Mouse (Mus musculus) kidney, adult 2 months (tissue): ENCODE data around the gene Enthd1. TPM values are rescaled to one million over a fixed set of nuclear protein-coding genes. Genes with fewer than 3 reads are reported as not detected.

ENCODE experiments used
- DNase-seq: peaks from one replicate; pipeline ENCODE4 v3.0.0; 2021
- H3K27ac ChIP-seq: fragments of 200-500 bp; 2 replicates; pipeline ENCODE4 v1.5.1; 2012; ENCODE audit warnings: low read depth, low read length, control low read depth, inconsistent platforms; ENCODE audit not compliant: insufficient read depth
- H3K27me3 ChIP-seq: fragments of 200-500 bp; replicated peaks from 2 replicates; pipeline ENCODE4 v1.6.1; 2012; ENCODE audit warnings: mild to moderate bottlenecking, moderate library complexity, low read length, inconsistent platforms; ENCODE audit not compliant: control insufficient read depth, insufficient read depth
- H3K36me3 ChIP-seq: fragments of 200-500 bp; 2 replicates; pipeline ENCODE4 v1.6.1; 2012; ENCODE audit warnings: mild to moderate bottlenecking, moderate library complexity, low read length, inconsistent platforms; ENCODE audit not compliant: control insufficient read depth, insufficient read depth
- H3K4me1 ChIP-seq: fragments of 200-500 bp; 2 replicates; pipeline ENCODE4 v1.6.1; 2011; ENCODE audit warnings: low read length; ENCODE audit not compliant: control insufficient read depth, insufficient read depth
- H3K4me3 ChIP-seq: fragments of 200-500 bp; 2 replicates; pipeline ENCODE4 v1.5.1; 2011; ENCODE audit warnings: mild to moderate bottlenecking, low read depth, low read length, control low read depth; ENCODE audit not compliant: insufficient read depth
- CTCF ChIP-seq: fragments of 200-500 bp; conservative IDR thresholded peaks from 2 replicates; pipeline ENCODE4 v1.5.1; 2011; ENCODE audit warnings: low read depth, mild to moderate bottlenecking, control low read depth, low read length, moderate library complexity, mixed read lengths; ENCODE audit not compliant: insufficient read depth, insufficient read length
- POLR2A ChIP-seq: fragments of 200-500 bp; IDR thresholded peaks from one replicate; pipeline ENCODE4 v1.6.1; 2011; ENCODE audit warnings: low read depth, low read length, control low read depth
- WGBS: fragments of 180-500 bp; shearing (Covaris S2); methylation state at CpG from one replicate; pipeline ENCODE4 v1.1.7; 2018; 5-methylcytosine and 5-hydroxymethylcytosine counted together
- polyA plus RNA-seq: library from polyadenylated mRNA; depleted of rRNA; stranded (reverse); fragments of >200 nt; gene quantifications from 2 replicates; pipeline ENCODE4 v1.2.3, GENCODE M21; 2012

The Enthd1 gene
- polyA plus RNA-seq, 1 experiment: not detected

- Histone ChIP-seq H3K4me1 (no peaks in the 10 kb centered on the region), H3K36me3 (no peaks in the 10 kb centered on the region), H3K27ac (no peak overlapping the region), H3K4me3 (no peak overlapping the region), H3K27me3 (no peaks in the 10 kb centered on the region)
- 76% methylated on average over 11 of the region's 11 CpGs for WGBS
- TF ChIP-seq POLR2A: no peak
- no peak for TF ChIP-seq CTCF
- no peak for DNase-seq
Observed at GRCm38 (mm10) chr15:80430324-80430723, 134.6 kb downstream of the Enthd1 start.

- Histone ChIP-seq H3K36me3 (no peaks in the 10 kb centered on the region), H3K27me3 (no peaks in the 10 kb centered on the region), H3K4me3 (no peak overlapping the region), H3K27ac (no peak overlapping the region), H3K4me1 (no peaks in the 10 kb centered on the region)
- TF ChIP-seq CTCF: no peak
- TF ChIP-seq POLR2A: no peak
- no peak for DNase-seq
- 67% methylated on average over 2 of the region's 2 CpGs for WGBS
Observed at GRCm38 (mm10) chr15:80418146-80418545, 146.8 kb downstream of the Enthd1 start.

- no peaks in the 10 kb centered on the region for H3K27me3 ChIP-seq
- no peak for DNase-seq
- WGBS: 48% methylated on average over 9 of the region's 9 CpGs
Observed at GRCm38 (mm10) chr15:80417066-80417465, 147.9 kb downstream of the Enthd1 start.

GRCm38 (mm10) chr15:80415132-80415531 is 149.8 kb downstream of the Enthd1 start:
- no peak for TF ChIP-seq CTCF
- TF ChIP-seq POLR2A: no peak
- no peak overlapping the region for H3K4me3 ChIP-seq
- WGBS: 85% methylated on average over 4 of the region's 4 CpGs
- no peaks in the 10 kb centered on the region for H3K4me1 ChIP-seq
- no peak for DNase-seq
- H3K27me3 ChIP-seq: no peaks in the 10 kb centered on the region
- H3K36me3 ChIP-seq: no peaks in the 10 kb centered on the region
- no peak overlapping the region for H3K27ac ChIP-seq

More at GRCm38 (mm10) chr15:80417066-80417465, 147.9 kb downstream of the Enthd1 start:
- TF ChIP-seq CTCF (no peak), POLR2A (no peak)
- Histone ChIP-seq H3K27ac (no peak overlapping the region), H3K36me3 (no peaks in the 10 kb centered on the region), H3K4me1 (no peaks in the 10 kb centered on the region), H3K4me3 (no peak overlapping the region)

- TF ChIP-seq POLR2A (no peak), CTCF (no peak)
- WGBS: 51% methylated on average over 17 of the region's 17 CpGs
- DNase-seq: peak; percentile 60
- Histone ChIP-seq H3K27ac (no peak overlapping the region), H3K27me3 (no peaks in the 10 kb centered on the region), H3K4me3 (no peak overlapping the region), H3K36me3 (no peaks in the 10 kb centered on the region), H3K4me1 (no peaks in the 10 kb centered on the region)
Observed at GRCm38 (mm10) chr15:80413988-80414721, 150.8 kb downstream of the Enthd1 start.

GRCm38 (mm10) chr15:80413070-80413469 is 151.9 kb downstream of the Enthd1 start:
- no peaks in the 10 kb centered on the region for H3K4me1 ChIP-seq
- no peaks in the 10 kb centered on the region for H3K27me3 ChIP-seq
- no peak for TF ChIP-seq POLR2A
- no peak for TF ChIP-seq CTCF
- DNase-seq: no peak
- H3K27ac ChIP-seq: no peak overlapping the region
- H3K36me3 ChIP-seq: no peaks in the 10 kb centered on the region
- H3K4me3 ChIP-seq: no peak overlapping the region
- WGBS: 70% methylated on average over 4 of the region's 4 CpGs

GRCm38 (mm10) chr15:80410661-80411060 is 154.3 kb downstream of the Enthd1 start:
- Histone ChIP-seq H3K27ac (no peak overlapping the region), H3K27me3 (no peaks in the 10 kb centered on the region), H3K4me1 (no peaks in the 10 kb centered on the region), H3K4me3 (no peak overlapping the region), H3K36me3 (no peaks in the 10 kb centered on the region)
- no peak for DNase-seq
- WGBS: 68% methylated on average over 7 of the region's 7 CpGs
- TF ChIP-seq CTCF (no peak), POLR2A (no peak)
